Mouse (Mus musculus) layer of hippocampus, postnatal 36 days (tissue): ENCODE measurements around the gene Sncb. TPM values are rescaled to one million over a fixed set of nuclear protein-coding genes. Genes with fewer than 3 reads are reported as not detected.
"Not testable (repeated sequence)": the region's sequence is repeated elsewhere in the genome, so short reads cannot be mapped to it uniquely, and the experiment has no call there.

Source experiments
- DNase-seq, 2 experiments: peaks; one replicate each; pipeline ENCODE4 v3.0.0; 2022
- total RNA-seq, 2 experiments: library from RNA; stranded (reverse); gene quantifications; 2 replicates each; pipeline ENCODE4 v1.2.3; 2021

Gene Sncb
- 100 to 1,000 TPM; 602 to 611 TPM for total RNA-seq

- DNase-seq, result peak; percentile 86 to 88
These were observed at the start of gene Sncb for GRCm38 (mm10) chr13:54766192-54766768. TSS of gene Sncb (minus strand) at chr13:54766595.

DNA sequence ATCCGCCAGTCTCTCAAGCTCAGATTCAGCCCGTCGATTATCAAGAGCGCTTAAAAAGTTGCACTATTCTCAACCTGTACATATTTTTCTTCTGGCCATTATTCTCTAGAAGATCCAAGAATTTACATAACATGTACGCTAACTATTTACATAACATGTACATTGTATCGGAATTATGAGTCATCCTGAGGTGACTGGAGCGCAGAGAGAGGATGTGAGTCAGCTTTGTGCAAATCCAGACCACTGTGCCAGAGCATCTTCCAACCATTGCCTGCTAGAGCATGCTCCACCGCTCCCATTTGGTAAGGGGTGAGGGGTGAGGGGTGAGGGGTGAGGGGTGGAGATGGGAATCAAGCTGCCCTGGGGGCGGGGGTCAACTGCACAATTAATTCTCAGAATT lies 47.0 kb upstream of the Sncb start:
- DNase-seq, result no peak

- no peak for DNase-seq
These were observed 45.1 kb upstream of the Sncb start for GRCm38 (mm10) chr13:54811476-54811875.

- no peak for DNase-seq
These were observed 41.7 kb upstream of the Sncb start for GRCm38 (mm10) chr13:54808067-54808466.

DNA sequence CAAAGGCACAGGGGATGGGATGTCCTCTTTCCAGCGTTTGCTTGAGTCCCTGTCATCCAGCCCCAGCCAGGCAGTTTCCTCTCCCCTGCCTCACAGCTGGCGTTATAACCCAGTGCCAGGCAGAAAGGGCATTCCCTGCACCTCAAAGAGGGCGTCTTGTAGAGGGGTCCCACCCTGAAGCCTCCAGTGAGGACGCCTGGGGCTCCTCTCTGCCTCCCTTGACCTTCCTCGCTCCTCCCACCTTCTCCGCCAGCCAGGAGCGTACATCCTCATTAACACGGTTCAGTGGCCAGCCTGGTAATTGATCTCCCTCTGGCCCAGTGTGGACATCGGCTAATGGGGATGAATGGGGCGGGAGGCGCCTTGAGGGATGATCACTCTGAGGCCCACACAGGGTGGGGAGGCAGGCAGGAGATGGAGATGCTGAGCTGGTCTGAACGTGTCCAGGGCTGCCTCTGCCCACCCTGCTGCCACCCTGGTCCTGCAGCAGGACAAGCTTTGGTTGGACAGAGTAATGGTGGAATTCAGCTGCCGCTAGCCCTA lies 40.1 kb upstream of the Sncb start:
- DNase-seq, result no peak

DNA sequence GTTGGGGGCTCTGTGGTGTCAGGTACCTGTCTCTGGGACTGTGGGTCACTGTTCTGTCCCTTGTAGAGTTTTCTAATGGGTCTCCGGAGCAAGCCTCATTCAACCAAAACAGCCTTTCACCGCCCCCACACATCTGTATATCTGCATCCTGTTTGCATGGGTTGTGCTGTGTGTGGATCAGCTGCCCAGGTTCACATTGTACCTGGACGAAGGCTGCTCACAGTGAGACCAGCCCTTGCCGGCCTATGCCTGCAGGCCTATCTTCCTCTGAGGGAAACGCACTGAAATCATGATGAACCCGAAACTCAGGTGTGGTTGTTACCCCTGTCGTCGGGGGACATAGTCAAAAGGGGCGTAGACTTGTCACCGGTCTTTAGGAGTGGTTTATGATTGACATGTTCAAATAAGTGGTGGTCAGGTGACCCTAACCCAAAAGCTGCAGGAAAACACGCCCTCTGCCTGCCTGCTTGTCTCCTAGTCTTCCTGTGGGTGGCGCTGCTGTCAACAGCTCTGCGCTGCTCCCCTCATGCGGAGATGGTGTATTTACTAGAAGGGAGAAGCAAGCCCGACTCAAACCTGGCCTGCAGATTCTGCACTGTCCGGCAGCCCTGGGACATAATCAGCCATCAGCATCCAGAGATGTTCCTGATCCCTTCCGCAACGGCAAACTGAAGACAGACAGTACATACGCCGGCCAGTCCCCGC lies 38.9 kb upstream of the Sncb start:
- no peak for DNase-seq

DNA sequence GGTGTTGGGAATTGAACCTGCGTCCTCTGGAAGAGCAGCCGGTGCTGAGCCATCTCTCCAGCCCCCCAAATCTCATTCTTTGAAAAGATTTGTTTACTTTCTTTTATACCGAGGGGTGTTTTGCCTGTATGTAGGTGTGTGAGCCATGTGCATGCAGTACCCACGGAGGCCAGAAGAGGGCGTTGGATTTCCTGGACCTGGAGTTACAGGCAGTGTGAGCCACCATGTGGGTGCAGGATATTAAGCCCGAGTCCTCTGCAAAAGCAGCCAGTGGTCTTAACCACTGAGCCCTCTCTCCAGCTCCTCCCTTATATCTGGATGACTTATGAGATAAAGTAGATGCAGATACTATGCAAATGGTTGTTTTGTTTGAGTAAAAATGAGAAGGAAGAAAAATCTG lies 36.6 kb upstream of the Sncb start:
- DNase-seq, result no peak

GRCm38 (mm10) chr13:54800206-54800605 lies 33.8 kb upstream of the Sncb start:
- DNase-seq, result no peak

- peak; percentile 78 to 80 for DNase-seq
These were observed 33.3 kb upstream of the Sncb start for GRCm38 (mm10) chr13:54799701-54800100.

- DNase-seq, result peak; percentile 64 to 71
These were observed 32.3 kb upstream of the Sncb start for GRCm38 (mm10) chr13:54798740-54799139.

DNA sequence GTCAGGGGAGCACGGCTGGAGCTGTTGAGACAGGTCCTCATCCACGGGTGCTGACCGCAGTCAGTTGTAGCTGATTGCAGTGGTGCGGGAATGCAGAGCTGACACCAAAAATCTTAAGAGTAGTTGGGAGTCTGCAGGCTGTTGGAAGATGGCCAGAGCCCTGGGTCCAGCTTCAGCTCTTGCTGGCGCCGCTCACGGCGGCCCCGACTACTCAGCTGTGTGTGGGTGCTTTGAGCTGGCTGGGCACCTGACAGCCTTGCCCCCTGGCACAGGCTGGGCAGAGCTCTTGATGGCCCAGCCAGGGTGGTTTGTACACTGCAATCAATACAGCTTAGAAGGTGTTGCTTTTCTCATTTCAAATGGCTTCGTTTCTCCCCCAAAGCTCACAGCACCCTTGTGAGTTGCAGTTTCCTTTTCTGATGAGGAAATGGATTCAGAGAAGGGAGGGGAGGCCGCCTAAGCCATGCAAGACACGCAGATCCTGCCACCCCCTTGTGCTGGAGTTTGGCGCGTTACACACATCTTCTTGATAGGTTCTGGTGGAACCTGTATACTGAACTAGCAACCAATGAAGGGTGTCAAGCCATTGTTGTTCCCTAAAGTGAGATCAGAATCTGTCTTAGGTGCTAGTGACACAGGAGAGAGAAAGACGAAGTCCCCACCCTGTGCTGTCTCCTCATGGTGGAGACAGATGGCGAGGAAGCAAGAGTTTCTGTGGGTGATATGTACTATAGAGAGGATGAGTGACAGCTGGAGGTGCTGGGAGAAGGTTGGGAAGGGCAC lies 31.7 kb upstream of the Sncb start:
- DNase-seq, result peak in 1 of 2 experiments; percentile 55

- peak in 1 of 2 experiments; percentile 26 for DNase-seq
These were observed 31.0 kb upstream of the Sncb start for GRCm38 (mm10) chr13:54797356-54797755.

GRCm38 (mm10) chr13:54794843-54795242 lies 28.4 kb upstream of the Sncb start:
- DNase-seq, result no peak

GRCm38 (mm10) chr13:54794002-54794577 lies 27.7 kb upstream of the Sncb start:
- DNase-seq, result peak in 1 of 2 experiments; percentile 31

DNA sequence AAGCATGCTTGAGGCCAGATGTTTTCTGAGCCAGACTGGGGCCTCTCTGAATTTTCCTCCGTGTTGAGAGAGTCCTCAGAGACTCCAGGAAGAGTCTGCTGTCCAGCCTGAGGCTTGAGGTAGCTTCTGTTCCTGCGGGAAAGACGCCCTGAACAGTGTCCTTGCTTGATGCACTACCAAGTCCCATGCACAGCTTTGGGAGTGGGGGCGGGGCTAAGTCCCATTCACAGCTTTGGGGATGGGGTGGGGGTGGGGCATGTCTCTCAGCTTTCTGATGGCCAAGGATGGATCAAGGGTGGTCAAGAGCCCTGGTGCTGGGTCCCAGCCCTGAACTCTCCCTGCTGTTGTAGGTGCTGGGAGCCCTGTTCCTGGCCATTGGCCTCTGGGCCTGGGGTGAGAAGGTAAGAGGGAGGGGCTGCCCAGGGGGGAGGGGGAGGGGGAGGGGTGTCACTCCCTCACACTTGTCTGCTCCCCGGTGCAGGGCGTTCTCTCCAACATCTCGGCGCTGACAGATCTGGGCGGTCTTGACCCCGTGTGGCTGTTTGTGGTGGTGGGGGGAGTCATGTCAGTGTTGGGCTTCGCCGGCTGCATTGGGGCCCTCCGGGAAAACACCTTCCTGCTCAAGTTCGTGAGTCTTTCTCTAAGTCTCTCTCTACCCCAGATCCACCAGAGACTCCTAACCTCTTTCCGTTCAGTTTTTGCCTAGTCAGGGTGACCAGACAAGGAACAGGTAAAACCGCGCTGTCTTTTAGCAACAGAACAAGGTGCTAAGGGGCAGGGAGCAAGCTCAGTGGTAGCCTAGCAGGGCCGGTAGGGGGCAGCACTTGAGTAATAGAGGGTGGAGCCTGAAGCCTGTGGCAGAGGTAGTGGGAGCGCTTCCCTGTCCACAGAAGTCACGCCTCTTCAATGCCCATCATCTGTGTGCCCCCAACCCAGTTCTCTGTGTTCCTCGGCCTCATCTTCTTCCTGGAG lies 26.1 kb upstream of the Sncb start:
- no peak for DNase-seq

- DNase-seq, result no peak
These were observed 23.4 kb upstream of the Sncb start for GRCm38 (mm10) chr13:54789561-54790397.

DNA sequence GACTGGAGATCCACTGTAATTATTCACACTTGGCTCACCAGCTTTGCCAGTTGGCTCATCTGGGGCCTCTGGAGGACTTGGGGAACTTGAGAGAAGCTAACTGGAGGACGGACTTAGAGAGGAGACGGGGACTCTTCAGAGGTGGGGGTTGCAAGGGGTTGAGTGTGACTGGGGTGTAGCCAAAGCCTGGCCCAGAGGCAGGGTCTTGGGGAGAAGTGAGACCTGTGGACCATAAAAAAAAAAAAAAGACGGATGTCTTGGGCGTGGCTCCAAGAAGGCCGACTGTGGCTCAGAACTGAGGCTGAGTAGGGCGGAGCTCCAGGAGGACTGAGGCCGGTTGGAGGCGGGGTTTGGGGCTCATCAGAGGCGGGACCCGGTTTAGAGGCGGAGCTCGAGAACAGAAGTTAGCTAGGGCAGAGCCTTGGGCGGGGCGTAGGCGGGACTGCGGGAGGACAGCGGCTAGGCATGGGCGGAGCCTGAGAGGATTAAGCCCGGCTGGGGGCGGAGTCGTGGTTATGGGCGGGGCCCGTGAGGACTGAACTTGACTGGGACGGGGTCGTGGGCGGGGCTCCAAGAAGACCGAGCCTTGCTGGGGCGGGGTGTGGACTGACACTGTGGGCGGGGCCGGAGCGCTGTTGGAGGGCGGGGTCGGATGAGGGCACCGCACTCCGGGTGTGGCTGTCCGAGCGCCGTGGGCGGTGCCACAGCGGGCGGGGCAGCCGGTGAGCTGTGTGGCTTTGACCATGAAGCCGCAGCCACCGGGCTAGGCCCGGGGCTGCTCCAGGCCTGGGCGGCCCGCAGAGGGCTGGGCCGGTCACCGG lies 22.6 kb upstream of the Sncb start, which contains the start of gene Tspan17:
Gene Tspan17, plus strand, starts transcription at position 638 of the 821 bp plus-strand sequence.
- DNase-seq, result peak; percentile 93

GRCm38 (mm10) chr13:54787591-54787990 lies 21.2 kb upstream of the Sncb start:
- DNase-seq, result not testable (repeated sequence)

- no peak for DNase-seq
These were observed 17.3 kb upstream of the Sncb start, which contains the start of gene Eif4e1b for GRCm38 (mm10) chr13:54783698-54784097. TSS of gene Eif4e1b (plus strand) at chr13:54783998.
